Mouse (Mus musculus) embryonic fibroblast, embryonic 13.5 days (primary cell): ENCODE measurements around the gene Kif1b. TPM values are rescaled to one million over a fixed set of nuclear protein-coding genes. Genes with fewer than 3 reads are reported as not detected.
"Not testable (repeated sequence)": the region's sequence is repeated elsewhere in the genome, so short reads cannot be mapped to it uniquely, and the experiment has no call there.

Source experiments
- H3K27ac ChIP-seq: 2 replicates; pipeline ENCODE4 v1.5.1; 2012; ENCODE audit warnings: low read length, control low read depth, inconsistent platforms; ENCODE audit not compliant: insufficient read depth
- H3K4me1 ChIP-seq: 2 replicates; pipeline ENCODE4 v1.6.1; 2011; ENCODE audit warnings: low read length; ENCODE audit not compliant: control insufficient read depth, insufficient read depth
- H3K4me3 ChIP-seq: 2 replicates; pipeline ENCODE4 v1.5.1; 2011; ENCODE audit warnings: mild to moderate bottlenecking, control low read depth, low read length; ENCODE audit not compliant: insufficient read depth
- CTCF ChIP-seq: IDR thresholded peaks from 2 replicates; pipeline ENCODE4 v1.5.1; 2011; ENCODE audit warnings: mild to moderate bottlenecking, control low read depth, low read length, moderate library complexity, borderline replicate concordance; ENCODE audit not compliant: insufficient read depth
- POLR2A ChIP-seq: IDR thresholded peaks from 2 replicates; pipeline ENCODE4 v1.6.1; 2011; ENCODE audit warnings: low read depth, mild to moderate bottlenecking, control low read depth, low read length, moderate library complexity
- polyA plus RNA-seq: library from polyadenylated mRNA; stranded (reverse); fragments of >200 nt; gene quantifications from 2 replicates; pipeline ENCODE4 v1.2.4, GENCODE M21; 2011; ENCODE audit warnings: low read depth; ENCODE audit not compliant: missing spikeins, insufficient read length

Kif1b gene
- polyA plus RNA-seq, 1 experiment = 79.8 TPM

GRCm38 (mm10) chr4:149258926-149259325, 48.6 kb downstream of the Kif1b start:
- Histone ChIP-seq H3K4me1 (peaks cover 18% of the 10 kb centered on the region), H3K27ac (no peak overlapping the region), H3K4me3 (no peak overlapping the region)
- TF ChIP-seq CTCF (no peak), POLR2A (no peak)

GRCm38 (mm10) chr4:149256511-149257300, 50.8 kb downstream of the Kif1b start:
- peak overlapping the region; percentile 66; the same call in 1 of the 2 replicates for H3K27ac ChIP-seq
- no peak for TF ChIP-seq CTCF
- TF ChIP-seq POLR2A = no peak
- no peak overlapping the region for H3K4me3 ChIP-seq

GRCm38 (mm10) chr4:149255277-149256270, 51.9 kb downstream of the Kif1b start:
- TF ChIP-seq POLR2A (no peak), CTCF (no peak)
- peak overlapping the region; percentile 66 for H3K27ac ChIP-seq
- H3K4me1 ChIP-seq = peaks cover 18% of the 10 kb centered on the region

More at GRCm38 (mm10) chr4:149256511-149257300, 50.8 kb downstream of the Kif1b start:
- peaks cover 18% of the 10 kb centered on the region for H3K4me1 ChIP-seq

GRCm38 (mm10) chr4:149254827-149255226, 52.7 kb downstream of the Kif1b start:
- no peak overlapping the region for H3K4me3 ChIP-seq
- TF ChIP-seq CTCF (no peak), POLR2A (no peak)

More at GRCm38 (mm10) chr4:149255277-149256270, 51.9 kb downstream of the Kif1b start:
- no peak overlapping the region for H3K4me3 ChIP-seq

GRCm38 (mm10) chr4:149249311-149249710, 58.2 kb downstream of the Kif1b start:
- no peaks in the 10 kb centered on the region for H3K4me1 ChIP-seq
- no peak overlapping the region for H3K4me3 ChIP-seq
- H3K27ac ChIP-seq = no peak overlapping the region
- TF ChIP-seq CTCF = no peak
- no peak for TF ChIP-seq POLR2A

More at GRCm38 (mm10) chr4:149254827-149255226, 52.7 kb downstream of the Kif1b start:
- Histone ChIP-seq H3K27ac (peak overlapping the region; percentile 66), H3K4me1 (peaks cover 18% of the 10 kb centered on the region)

- Histone ChIP-seq H3K4me3 (no peak overlapping the region), H3K27ac (no peak overlapping the region), H3K4me1 (no peaks in the 10 kb centered on the region)
- TF ChIP-seq CTCF (no peak), POLR2A (no peak)
Observed at GRCm38 (mm10) chr4:149247772-149248171, 59.7 kb downstream of the Kif1b start.

GRCm38 (mm10) chr4:149247156-149247633, 60.3 kb downstream of the Kif1b start:
- Histone ChIP-seq H3K4me1 (no peaks in the 10 kb centered on the region), H3K27ac (no peak overlapping the region)
- TF ChIP-seq POLR2A (no peak), CTCF (no peak)

GRCm38 (mm10) chr4:149246578-149247155, 60.8 kb downstream of the Kif1b start:
- Histone ChIP-seq H3K4me1 (no peaks in the 10 kb centered on the region), H3K27ac (no peak overlapping the region), H3K4me3 (no peak overlapping the region)
- TF ChIP-seq POLR2A (no peak), CTCF (no peak)

More at GRCm38 (mm10) chr4:149247156-149247633, 60.3 kb downstream of the Kif1b start:
- no peak overlapping the region for H3K4me3 ChIP-seq

GRCm38 (mm10) chr4:149237011-149237410, 70.5 kb downstream of the Kif1b start:
- Histone ChIP-seq H3K4me1 (no peaks in the 10 kb centered on the region), H3K4me3 (no peak overlapping the region), H3K27ac (no peak overlapping the region)
- no peak for TF ChIP-seq CTCF
- TF ChIP-seq POLR2A = no peak

- TF ChIP-seq POLR2A (no peak), CTCF (no peak)
- H3K27ac ChIP-seq = no peak overlapping the region
- H3K4me1 ChIP-seq = no peaks in the 10 kb centered on the region
- H3K4me3 ChIP-seq = no peak overlapping the region
Observed at GRCm38 (mm10) chr4:149233938-149234337, 73.6 kb downstream of the Kif1b start.

- not testable (repeated sequence) for H3K4me1 ChIP-seq, H3K27ac ChIP-seq, H3K4me3 ChIP-seq
Observed at GRCm38 (mm10) chr4:149228682-149229081, 78.8 kb downstream of the Kif1b start.
